Mouse (Mus musculus): Measurements from ENCODE around the gene Zfp385a. TPM values are rescaled to one million over a fixed set of nuclear protein-coding genes. Genes with fewer than 3 reads are reported as not detected.
A peak's percentile ranks its signal among the peaks of the same experiment; 100 is the strongest.

Gene Zfp385a
- polyA plus RNA-seq, 1 experiment from 2014 or later: 20.1 TPM

GRCm38 (mm10) chr15:103317731-103318130, 22.2 kb downstream of the Zfp385a start:
- Histone ChIP-seq H3K9me3 (ENCODE audit: control insufficient read depth, low read length) (no peaks in the 10 kb centered on the region), H3K4me3 (ENCODE audit: low read length) (no peak overlapping the region), H3K27me3 (replicated peaks; ENCODE audit: control insufficient read depth, insufficient read depth, low read length) (no peaks in the 10 kb centered on the region), H3K4me1 (ENCODE audit: control insufficient read depth, insufficient read depth, low read depth, low read length) (peaks cover 35% of the 10 kb centered on the region), H3K4me2 (ENCODE audit: low read length) (no peak overlapping the region), H3K36me3 (ENCODE audit: control insufficient read depth, insufficient read depth, low read length) (peaks cover 20% of the 10 kb centered on the region), H3K9ac (ENCODE audit: low read depth, low read length) (no peak overlapping the region), H3K27ac (ENCODE audit: low read depth, low read length) (no peak overlapping the region; the same call in 1 of the 2 replicates)
- WGBS: 88% methylated on average over 8 of the region's 8 CpGs
- no peak for ATAC-seq

- no peak overlapping the region for H3K9ac ChIP-seq (ENCODE audit: low read depth, low read length)
- H3K27ac ChIP-seq (ENCODE audit: low read depth, low read length): no peak overlapping the region; the same call in 1 of the 2 replicates
- H3K4me1 ChIP-seq (ENCODE audit: control insufficient read depth, insufficient read depth, low read depth, low read length): peaks cover 29% of the 10 kb centered on the region
- H3K9me3 ChIP-seq (ENCODE audit: control insufficient read depth, low read length): no peaks in the 10 kb centered on the region
- no peak overlapping the region for H3K4me3 ChIP-seq (ENCODE audit: low read length)
- H3K4me2 ChIP-seq (ENCODE audit: low read length): no peak overlapping the region
- peaks cover 20% of the 10 kb centered on the region for H3K36me3 ChIP-seq (ENCODE audit: control insufficient read depth, insufficient read depth, low read length)
- no peaks in the 10 kb centered on the region for H3K27me3 ChIP-seq (replicated peaks; ENCODE audit: control insufficient read depth, insufficient read depth, low read length)
- ATAC-seq: no peak
These were observed 22.8 kb downstream of the Zfp385a start for GRCm38 (mm10) chr15:103317120-103317519.

GRCm38 (mm10) chr15:103315979-103316776, 23.7 kb downstream of the Zfp385a start:
- H3K27me3 ChIP-seq (replicated peaks; ENCODE audit: control insufficient read depth, insufficient read depth, low read length): no peaks in the 10 kb centered on the region
- H3K4me2 ChIP-seq (ENCODE audit: low read length): no peak overlapping the region
- no peak for ATAC-seq
- 76% methylated on average over 10 of the region's 10 CpGs for WGBS
- H3K9me3 ChIP-seq (ENCODE audit: control insufficient read depth, low read length): no peaks in the 10 kb centered on the region
- H3K4me3 ChIP-seq (ENCODE audit: low read length): no peak overlapping the region
- H3K9ac ChIP-seq (ENCODE audit: low read depth, low read length): no peak overlapping the region
- no peak overlapping the region for H3K27ac ChIP-seq (ENCODE audit: low read depth, low read length)
- peaks cover 20% of the 10 kb centered on the region for H3K36me3 ChIP-seq (ENCODE audit: control insufficient read depth, insufficient read depth, low read length)
- peaks cover 20% of the 10 kb centered on the region for H3K4me1 ChIP-seq (ENCODE audit: control insufficient read depth, insufficient read depth, low read depth, low read length)

- peak overlapping the region; percentile 29; the same call in 1 of the 2 replicates for H3K27ac ChIP-seq (ENCODE audit: low read depth, low read length)
These were observed 24.8 kb downstream of the Zfp385a start for GRCm38 (mm10) chr15:103315011-103315502.

GRCm38 (mm10) chr15:103314181-103314580, 25.7 kb downstream of the Zfp385a start:
- Histone ChIP-seq H3K4me2 (ENCODE audit: low read length) (peak overlapping the region; percentile 54), H3K27ac (ENCODE audit: low read depth, low read length) (no peak overlapping the region), H3K4me1 (ENCODE audit: control insufficient read depth, insufficient read depth, low read depth, low read length) (peaks cover 14% of the 10 kb centered on the region), H3K36me3 (ENCODE audit: control insufficient read depth, insufficient read depth, low read length) (peaks cover 20% of the 10 kb centered on the region), H3K4me3 (ENCODE audit: low read length) (no peak overlapping the region), H3K9ac (ENCODE audit: low read depth, low read length) (no peak overlapping the region), H3K27me3 (replicated peaks; ENCODE audit: control insufficient read depth, insufficient read depth, low read length) (no peaks in the 10 kb centered on the region), H3K9me3 (ENCODE audit: control insufficient read depth, low read length) (no peaks in the 10 kb centered on the region)
- ATAC-seq: no peak; the same call in 1 of the 2 replicates
- WGBS: 39% methylated on average over 22 of the region's 22 CpGs

More at GRCm38 (mm10) chr15:103315011-103315502, 24.8 kb downstream of the Zfp385a start:
- Histone ChIP-seq H3K9ac (ENCODE audit: low read depth, low read length) (peak overlapping the region; percentile 43), H3K4me2 (ENCODE audit: low read length) (peak overlapping the region; percentile 54), H3K4me1 (ENCODE audit: control insufficient read depth, insufficient read depth, low read depth, low read length) (peaks cover 14% of the 10 kb centered on the region), H3K4me3 (ENCODE audit: low read length) (peak overlapping the region; percentile 27), H3K9me3 (ENCODE audit: control insufficient read depth, low read length) (no peaks in the 10 kb centered on the region), H3K27me3 (replicated peaks; ENCODE audit: control insufficient read depth, insufficient read depth, low read length) (no peaks in the 10 kb centered on the region), H3K36me3 (ENCODE audit: control insufficient read depth, insufficient read depth, low read length) (peaks cover 20% of the 10 kb centered on the region)
- peak; percentile 70 for ATAC-seq
- 1% methylated on average over 18 of the region's 18 CpGs for WGBS

GRCm38 (mm10) chr15:103313495-103314095, 26.3 kb downstream of the Zfp385a start:
- no peaks in the 10 kb centered on the region for H3K9me3 ChIP-seq (ENCODE audit: control insufficient read depth, low read length)
- H3K27me3 ChIP-seq (replicated peaks; ENCODE audit: control insufficient read depth, insufficient read depth, low read length): no peaks in the 10 kb centered on the region
- peaks cover 18% of the 10 kb centered on the region for H3K4me1 ChIP-seq (ENCODE audit: control insufficient read depth, insufficient read depth, low read depth, low read length)
- peaks cover 17% of the 10 kb centered on the region for H3K36me3 ChIP-seq (ENCODE audit: control insufficient read depth, insufficient read depth, low read length)
- 0 out of 2 replicates have a peak, but pooled peaks have one; percentile 10 for ATAC-seq
- H3K9ac ChIP-seq (ENCODE audit: low read depth, low read length): no peak overlapping the region
- 7% methylated on average over 18 of the region's 18 CpGs for WGBS
- H3K4me2 ChIP-seq (ENCODE audit: low read length): peak overlapping the region; percentile 3; the same call in 1 of the 2 replicates
- H3K27ac ChIP-seq (ENCODE audit: low read depth, low read length): no peak overlapping the region
- H3K4me3 ChIP-seq (ENCODE audit: low read length): no peak overlapping the region

GRCm38 (mm10) chr15:103310365-103310910, 29.5 kb downstream of the Zfp385a start, which contains the start of gene Gpr84:
TSS of gene Gpr84 (minus strand) at chr15:103310612.
- no peaks in the 10 kb centered on the region for H3K27me3 ChIP-seq (replicated peaks; ENCODE audit: control insufficient read depth, insufficient read depth, low read length)
- no peak within 1 kb of the TSS for H3K27ac ChIP-seq (ENCODE audit: low read depth, low read length)
- H3K4me2 ChIP-seq (ENCODE audit: low read length): no peak within 1 kb of the TSS
- H3K4me3 ChIP-seq (ENCODE audit: low read length): no peak within 1 kb of the TSS
- H3K9ac ChIP-seq (ENCODE audit: low read depth, low read length): no peak within 1 kb of the TSS
- H3K9me3 ChIP-seq (ENCODE audit: control insufficient read depth, low read length): no peaks in the 10 kb centered on the region
- peaks cover 27% of the 10 kb centered on the region for H3K4me1 ChIP-seq (ENCODE audit: control insufficient read depth, insufficient read depth, low read depth, low read length)
- 0 out of 2 replicates have a peak, but pooled peaks cover 2% of the 10 kb centered on the region for H3K36me3 ChIP-seq (ENCODE audit: control insufficient read depth, insufficient read depth, low read length)
- no peak for ATAC-seq
- 78% methylated on average over 6 of the region's 6 CpGs for WGBS

GRCm38 (mm10) chr15:103308876-103309580, 30.9 kb downstream of the Zfp385a start:
- no peaks in the 10 kb centered on the region for H3K9me3 ChIP-seq (ENCODE audit: control insufficient read depth, low read length)
- no peaks in the 10 kb centered on the region for H3K27me3 ChIP-seq (replicated peaks; ENCODE audit: control insufficient read depth, insufficient read depth, low read length)
- no peak overlapping the region for H3K4me3 ChIP-seq (ENCODE audit: low read length)
- H3K9ac ChIP-seq (ENCODE audit: low read depth, low read length): peak overlapping the region; percentile 47
- WGBS: 61% methylated on average over 26 of the region's 26 CpGs
- no peak overlapping the region; the same call in 1 of the 2 replicates for H3K4me2 ChIP-seq (ENCODE audit: low read length)
- peaks cover 24% of the 10 kb centered on the region for H3K4me1 ChIP-seq (ENCODE audit: control insufficient read depth, insufficient read depth, low read depth, low read length)
- no peak for ATAC-seq
- H3K27ac ChIP-seq (ENCODE audit: low read depth, low read length): no peak overlapping the region
- H3K36me3 ChIP-seq (ENCODE audit: control insufficient read depth, insufficient read depth, low read length): no peaks in the 10 kb centered on the region

All from hindbrain, embryonic 16.5 days (tissue).